Mouse (Mus musculus): Measurements from ENCODE around the gene Atp2b1.
A peak's percentile ranks its signal among the peaks of the same experiment; 100 is the strongest.

Atp2b1 gene

DNA sequence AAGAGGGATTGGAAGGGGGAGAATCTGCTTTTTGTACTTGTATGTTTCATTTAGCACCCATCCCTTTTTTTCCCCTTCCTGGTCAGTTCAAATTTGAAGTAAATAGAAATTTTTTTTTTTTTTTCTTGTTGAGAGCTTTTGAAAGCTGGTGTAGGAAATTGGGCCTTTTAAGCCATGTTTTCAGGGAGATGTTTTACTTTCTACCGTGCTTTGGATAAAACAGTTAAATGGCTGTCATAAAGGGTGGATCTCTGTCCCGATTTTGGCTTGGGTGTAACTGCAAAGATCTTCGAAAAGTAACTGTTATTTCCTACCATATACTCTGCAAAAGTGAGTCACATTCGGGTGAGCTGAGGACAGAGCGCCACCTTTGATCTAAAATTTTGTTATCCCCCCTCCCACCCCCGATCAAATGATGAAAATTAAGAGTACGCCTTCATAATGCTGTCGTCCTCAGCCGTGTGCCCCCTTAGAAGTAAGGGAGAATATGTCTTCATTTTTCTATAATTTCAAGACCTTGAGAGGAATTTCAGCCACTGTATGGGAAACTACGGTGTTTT is 2.7 kb downstream of the Atp2b1 start:
- peak in 1 of 2 experiments; percentile 21 for DNase-seq

DNA sequence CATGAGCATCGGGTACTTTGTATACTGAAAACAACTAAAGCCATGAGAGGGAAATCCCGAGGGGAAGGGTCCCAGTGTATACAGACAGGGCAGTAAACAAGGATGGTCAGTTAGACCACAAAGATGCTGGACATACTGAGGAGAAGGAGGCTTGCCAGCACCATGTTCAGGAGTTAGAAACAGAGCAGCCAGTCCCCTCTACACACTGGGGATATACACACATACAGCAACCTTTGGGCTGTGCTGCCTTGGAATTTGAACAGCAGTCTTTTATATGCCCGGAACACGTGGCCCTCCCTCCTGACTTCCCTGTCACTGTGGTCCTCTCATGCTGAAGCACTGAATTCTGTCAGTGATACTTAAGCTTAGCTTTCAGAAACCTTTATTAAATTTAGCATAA is 10.9 kb downstream of the Atp2b1 start:
- DNase-seq: no peak

DNA sequence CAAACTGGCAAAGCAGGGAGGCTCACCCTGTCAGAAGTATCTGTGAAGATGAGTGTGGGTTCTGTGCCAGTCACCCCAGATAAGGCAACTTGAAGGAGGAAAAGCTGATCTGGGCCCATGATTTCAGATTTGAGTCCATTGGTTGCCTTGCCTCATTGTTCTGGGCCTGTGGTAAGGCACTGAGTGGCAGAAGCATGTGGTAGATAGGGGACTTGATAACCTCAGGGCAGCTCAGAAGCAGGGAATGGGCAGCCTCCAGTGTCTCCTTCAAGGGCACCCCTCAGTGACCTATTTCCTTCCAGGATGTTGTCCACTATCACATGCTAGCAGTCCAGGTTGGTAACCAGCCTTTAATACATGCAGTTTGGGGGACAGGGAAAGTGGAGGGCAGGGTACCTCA is 12.8 kb downstream of the Atp2b1 start:
- DNase-seq: no peak

DNA sequence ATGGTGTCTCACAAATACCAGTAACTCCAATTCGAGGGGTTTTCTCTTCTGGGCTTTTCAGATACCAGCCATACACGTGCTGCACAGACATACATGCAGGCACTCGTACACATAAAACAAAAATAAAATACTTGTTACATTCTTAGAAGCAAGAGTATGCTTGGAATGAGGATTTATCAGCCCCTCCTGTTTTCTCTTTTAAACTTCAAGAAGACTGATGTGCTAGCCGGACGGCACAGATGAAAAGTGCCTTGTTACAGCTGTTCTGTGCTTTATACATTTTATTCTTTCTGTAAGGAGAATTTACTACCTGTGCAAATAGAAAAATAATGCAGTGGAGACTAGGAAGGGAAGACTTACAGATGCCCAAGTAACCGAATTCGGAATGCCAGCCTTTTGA is 15.2 kb downstream of the Atp2b1 start:
- no peak for DNase-seq

DNA sequence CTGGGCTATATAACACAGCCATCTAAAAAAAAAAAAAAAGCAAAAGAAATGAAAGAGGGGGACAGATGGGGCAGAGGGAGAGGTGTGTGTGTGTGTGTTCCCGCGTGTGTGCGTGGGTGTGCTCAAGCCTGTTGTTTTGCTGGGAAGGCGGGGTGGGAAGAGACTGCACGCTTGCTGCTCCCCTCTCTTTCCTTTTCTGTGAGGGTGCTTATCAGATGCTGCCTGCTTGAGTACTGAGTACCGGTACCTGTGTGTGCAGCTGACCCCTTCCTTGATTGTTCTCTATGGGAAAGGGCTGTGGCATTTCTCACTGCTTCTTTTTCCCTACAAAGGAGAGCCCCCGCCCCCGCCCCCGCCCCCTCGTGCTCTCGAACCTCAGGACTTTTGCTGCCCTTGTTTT is 15.9 kb downstream of the Atp2b1 start:
- peak in 1 of 2 experiments; percentile 43 for DNase-seq

DNA sequence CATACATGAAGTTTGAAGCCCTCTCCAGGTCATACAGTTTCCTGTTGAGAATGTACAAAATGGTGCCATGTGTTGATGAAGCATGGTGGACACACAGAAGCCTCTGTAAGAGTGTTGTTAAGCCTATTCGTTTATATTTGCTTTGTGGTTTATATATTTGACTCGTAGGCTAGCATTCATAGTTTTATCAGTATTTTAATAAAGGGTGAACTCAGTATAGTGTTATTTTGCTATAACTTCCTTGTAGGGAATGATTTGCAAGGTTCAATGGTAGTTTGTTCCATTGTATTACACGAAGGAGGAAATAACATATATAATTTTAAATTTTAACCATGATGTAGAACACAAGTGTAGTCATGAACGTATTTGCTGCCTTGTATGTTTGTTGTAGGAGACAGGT is 25.9 kb downstream of the Atp2b1 start:
- no peak for DNase-seq

DNA sequence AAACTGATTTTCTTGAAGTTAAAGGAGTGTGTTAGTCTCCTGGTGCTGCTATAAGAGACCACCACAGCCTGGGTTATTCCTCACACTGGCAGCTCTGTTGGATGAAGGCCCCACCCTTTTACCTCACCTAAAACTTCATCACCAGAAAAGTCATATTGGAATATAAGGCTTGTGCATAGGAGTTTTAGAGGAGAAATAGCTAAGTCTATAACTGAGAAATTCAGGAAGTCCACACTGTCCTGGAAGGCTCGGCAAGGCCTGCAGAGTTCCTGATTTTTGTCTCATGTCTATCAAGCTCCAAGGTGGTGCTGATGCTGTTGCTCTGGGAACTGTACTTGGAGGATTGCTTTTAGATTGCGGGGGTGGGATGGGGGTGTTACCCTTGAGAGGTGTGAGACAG is 26.6 kb downstream of the Atp2b1 start:
- DNase-seq: no peak

DNA sequence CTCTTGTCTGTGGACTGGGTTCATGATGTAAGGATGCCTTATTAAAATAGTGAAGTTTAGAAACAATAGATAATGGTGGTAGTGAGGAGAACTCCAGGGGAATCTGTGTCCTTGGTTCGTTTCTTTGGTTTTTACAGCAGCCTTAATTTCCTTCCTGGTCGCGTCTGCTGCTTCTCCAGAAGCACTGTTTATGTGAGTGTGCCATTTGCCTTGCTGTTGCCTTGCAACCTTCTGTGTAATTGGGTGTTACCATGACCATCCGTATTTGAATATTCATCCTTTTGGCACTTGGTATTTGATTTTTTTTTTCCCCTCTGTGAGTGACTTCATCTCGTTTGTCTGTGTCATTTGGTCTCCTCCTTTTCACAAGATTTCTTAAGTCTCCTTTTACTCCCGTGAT is 27.8 kb downstream of the Atp2b1 start:
- DNase-seq: no peak

DNA sequence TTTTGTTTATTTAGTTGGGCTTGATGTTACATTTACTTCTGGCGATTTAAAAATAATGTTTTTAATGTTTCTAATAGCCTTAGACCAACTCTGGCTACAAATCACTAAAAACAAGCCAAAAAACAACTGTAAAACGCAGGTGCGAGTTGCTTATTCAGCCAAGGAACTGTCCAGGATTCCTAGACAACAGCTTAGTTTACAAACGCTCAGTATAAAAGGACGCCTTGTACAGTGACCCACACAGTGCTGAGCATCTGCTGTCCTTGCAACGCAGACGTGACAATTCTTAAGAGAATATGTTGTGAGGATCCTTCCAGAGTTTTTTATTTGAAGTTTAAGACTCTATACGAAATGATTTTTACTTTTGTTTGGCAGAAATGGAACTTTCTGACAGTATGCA is 28.8 kb downstream of the Atp2b1 start:
- DNase-seq: no peak

DNA sequence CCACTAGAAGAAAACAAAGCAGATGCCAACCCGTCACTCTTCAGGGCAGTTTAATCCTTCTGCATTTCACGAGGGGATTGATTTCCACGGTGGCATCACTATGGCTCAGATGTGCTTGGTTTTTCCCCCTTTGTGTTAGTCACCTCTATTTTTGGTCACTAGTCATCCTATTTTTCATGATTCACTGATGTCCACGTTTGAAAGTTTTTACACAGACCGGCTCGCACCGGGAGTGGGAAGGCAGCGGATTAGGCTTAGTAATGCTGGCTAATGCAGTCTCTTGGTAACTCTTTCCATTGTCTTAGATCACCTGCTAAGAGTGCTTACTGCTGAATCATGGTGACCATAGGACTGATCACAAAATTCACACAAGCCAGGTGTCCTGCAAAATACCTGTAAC is 29.7 kb downstream of the Atp2b1 start:
- no peak for DNase-seq

DNA sequence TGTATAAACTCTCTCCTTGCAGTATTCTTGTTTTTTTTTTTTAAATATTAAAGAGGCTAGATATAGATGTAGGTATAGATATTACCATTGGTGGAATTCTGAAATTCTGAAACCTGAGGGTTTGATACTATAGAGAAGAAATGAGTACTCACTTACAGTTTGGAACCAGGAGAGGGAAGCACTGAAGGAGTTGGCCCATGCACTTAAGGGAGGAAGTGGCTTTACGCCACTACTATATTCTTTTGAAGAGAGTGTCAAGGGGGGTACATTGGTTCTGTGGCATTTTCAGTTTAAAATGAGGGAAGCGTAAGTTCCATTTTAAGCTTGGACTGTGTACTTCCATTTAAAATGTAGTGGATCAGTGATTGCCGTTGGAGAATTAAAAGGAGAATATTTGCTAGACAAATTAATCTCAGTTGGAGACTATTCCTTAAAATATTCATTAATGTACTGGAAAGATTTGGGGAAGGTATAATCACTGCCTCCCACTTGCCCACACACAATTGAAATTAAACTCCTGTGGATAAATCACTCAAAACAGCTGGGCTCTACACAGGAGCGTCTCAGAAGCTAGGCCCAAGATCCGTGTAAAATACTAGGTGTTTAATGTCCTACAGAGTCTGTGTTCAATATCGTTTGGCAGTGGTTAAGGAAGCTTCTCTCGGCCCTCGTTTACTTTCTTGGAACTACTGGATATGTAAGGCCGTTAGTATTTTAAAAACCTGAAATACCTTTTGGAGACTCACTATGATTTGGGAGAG is 32.0 kb downstream of the Atp2b1 start:
- no peak for DNase-seq

DNA sequence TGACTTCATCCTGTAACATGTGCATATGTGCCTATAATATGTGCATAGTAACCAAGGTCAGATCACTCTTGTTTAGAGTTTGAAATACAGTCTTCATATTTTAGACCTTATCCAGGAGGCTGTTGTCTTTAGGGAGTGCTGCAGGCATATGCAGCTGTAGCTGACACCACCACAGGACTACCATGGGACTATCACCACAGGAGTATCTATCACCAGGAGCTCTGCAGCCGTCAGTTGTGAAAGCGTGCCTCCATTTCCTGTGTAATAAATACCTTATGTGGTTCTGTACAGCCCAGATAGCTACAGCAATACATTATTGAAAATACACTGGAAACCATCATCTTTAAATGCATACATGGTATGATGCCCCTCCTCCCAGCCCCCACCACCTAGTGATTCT is 33.0 kb downstream of the Atp2b1 start:
- DNase-seq: no peak

DNA sequence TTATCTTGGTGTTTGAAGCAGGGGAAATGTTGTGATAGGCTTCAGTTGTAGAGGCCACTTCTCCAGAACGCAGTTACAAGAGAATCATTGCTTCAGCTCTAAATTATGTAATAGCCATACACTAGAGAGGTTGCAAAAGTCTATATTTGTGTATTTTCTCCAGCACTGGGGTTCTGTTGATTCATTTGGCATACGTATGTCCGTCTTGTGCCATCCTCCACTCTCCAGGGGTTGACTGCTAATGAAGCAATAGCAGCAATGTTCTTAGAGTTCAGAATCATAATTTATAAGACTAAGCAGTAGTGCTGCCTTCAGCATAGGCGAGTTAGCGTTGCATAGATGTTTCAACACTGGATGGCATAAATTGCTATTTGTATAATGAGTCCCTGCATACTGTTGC is 33.9 kb downstream of the Atp2b1 start:
- DNase-seq: no peak

DNA sequence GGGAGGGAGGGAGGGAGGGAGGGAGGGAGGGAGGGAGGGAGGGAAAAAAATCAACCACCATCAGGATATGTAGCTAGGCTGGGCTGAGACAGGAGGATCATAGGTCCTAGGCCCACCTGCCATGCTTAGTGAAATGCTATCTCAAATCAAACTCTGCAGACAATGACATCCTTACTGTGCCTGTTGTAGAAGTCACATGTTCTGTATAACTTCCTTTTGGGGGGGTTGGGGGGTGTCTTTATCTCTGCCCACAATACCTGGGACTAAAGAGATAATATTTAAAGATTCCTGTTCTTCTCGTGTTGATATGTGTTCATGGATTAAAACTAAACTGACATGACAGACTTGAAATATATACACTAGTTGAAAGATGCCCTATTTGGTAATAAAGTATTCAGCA is 35.5 kb downstream of the Atp2b1 start:
- no peak for DNase-seq

DNA sequence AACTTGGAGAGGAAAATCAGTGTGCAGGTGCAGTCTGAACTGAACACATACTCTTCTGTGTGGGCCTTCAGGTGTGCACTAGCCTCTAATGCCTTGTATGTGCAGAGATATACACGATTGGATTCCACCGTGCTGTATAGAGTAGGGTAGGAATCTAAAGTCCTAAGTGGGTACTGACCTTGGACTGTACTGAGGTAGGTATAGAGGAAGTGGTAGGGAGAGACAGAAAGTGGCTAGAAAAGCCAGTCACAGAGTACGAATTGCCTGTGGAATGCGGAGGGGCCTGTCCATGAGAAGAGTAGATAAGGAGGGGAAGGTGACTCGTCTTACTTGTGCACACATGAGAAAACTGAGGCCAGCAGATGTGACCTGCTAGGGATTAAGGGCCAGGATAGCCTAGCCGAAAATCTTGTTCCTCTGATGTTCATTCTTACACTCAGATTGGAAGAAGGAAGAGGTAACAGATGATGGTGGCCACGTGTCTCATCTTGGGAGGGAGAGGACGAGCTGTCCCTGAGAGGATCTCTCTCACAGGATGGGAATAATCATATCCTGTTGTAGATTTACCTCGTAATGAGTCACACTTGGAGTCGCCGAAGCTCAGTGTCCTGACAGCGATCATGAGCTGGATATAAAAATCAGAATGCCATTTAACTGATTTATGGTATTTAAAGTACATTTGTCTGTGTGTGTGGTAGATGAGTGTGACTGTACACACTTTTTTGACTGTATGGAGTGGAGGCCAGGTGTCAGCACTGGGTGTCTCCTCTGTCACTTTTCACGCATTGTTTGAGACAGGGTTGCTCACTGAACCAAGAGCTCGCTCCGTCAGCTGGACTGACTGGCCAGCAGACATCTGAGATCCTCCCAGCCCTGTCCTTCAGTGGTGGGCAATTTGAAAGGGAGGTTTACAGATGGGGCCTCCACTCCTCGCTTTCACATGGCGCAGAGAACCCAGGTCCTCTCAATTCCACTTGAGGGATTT is 37.4 kb downstream of the Atp2b1 start:
- DNase-seq: peak in 1 of 2 experiments; percentile 38

DNA sequence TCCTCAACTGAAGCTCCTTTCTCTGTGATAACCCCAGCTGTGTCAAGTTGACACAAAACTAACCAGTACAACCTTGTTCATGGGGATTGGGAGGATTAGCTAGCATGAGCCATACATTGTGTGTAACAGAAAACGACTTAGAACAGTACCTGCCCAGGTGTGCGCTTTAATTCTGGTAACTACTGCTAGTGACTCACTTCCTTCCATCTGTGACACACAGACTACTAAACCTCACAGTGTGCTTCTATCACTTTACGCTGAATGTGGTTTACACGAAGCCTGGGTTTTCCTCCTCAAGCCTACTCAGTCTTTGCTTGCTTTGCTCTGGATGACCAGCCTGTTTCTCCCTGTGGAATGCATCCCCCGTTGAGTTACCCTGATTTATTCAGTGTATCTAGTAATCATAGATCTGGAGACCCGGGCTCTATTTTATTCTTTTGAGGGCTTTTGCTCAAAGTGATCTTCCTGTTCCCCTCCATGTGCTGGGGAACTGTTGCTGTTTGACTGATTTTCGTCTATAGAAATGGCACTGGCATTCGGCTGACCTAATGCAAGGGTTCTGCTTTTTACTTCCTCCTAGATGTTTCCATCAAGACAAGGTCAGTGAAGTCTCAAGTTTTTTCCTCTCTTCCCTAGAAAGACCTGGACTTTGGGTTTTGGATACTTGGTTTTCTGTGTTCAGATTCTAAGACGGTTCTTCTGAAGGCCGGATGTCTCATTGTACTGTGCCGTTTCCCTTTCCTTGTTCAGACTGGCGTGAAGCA is 40.2 kb downstream of the Atp2b1 start:
- DNase-seq: no peak

DNA sequence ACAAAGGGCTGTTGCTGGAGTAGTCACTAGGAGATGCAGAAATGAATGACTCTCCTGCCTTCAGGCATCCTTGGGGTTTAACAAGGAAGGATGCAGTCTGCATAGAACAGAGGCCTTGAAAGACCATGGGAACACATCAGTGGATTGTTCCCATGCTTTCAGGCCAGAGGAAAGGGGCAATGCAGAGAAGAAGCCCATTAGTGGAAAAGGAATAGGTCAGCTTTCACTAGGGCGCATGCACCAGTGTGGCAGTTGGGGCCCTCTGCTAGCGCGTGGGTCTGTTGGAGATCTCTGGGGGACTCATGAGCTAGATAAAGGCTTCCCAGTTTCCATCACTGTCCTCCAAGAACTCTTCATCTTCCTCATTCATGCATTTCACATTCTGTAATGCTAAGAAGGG is 41.9 kb downstream of the Atp2b1 start:
- DNase-seq: no peak

DNA sequence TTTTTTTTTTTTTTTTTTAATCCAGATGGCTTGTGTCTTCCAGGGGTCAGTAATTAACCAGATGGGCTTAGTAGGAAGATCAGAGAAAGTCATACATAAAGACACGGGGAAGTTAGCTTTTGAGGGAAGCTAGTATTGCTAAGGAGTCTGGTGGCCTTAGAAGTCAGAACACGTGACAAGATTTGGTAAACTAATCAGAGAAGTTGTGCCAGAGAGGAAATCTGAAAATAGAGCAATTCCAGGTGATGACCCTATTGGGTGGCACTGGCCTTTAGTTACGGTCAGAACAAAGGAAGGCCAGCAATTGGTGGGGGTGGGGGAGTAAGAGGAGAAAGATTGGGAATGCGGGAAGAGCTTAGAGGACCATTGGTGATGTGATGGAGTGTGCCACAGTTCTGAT is 44.5 kb downstream of the Atp2b1 start:
- DNase-seq: no peak

DNA sequence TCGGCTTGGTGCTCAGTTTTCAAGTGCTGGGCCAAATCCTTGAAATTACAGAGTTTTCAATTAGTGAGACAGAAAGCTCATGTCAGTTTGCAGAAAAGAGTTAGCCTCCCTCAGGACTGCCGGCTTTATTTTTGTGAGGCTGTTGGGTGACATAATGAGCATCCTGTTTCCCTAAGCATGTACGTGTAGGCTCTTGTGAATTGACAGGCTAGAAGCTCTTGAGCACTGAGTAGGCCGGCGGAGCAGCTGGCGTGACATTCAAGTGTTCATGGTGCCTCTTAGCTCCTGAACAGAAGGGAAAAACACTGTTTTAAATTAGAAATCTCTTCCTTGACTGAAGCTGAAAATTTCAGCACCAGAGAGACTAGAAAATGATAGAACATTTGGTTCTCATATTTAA is 45.2 kb downstream of the Atp2b1 start:
- DNase-seq: peak in 1 of 2 experiments; percentile 36

DNA sequence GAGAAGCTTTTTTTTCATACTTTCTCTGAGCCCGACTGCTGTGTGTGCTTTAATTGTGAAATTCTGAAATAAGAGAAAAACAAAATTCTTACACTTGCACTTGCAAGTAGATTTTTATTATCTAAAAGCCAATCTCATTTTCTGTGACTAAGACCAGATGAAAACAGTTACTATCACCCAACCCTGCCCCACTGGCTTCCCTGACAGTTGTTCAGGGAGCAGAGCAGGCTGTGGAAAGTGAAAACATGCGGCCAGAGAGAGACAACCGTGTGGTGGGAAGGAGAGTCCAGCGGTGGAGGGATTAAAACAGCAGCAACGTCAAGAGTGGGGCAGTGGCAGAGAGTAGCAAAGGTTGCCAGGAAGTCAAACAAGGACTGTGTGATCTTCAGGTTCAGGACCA is 46.7 kb downstream of the Atp2b1 start:
- DNase-seq: no peak

DNA sequence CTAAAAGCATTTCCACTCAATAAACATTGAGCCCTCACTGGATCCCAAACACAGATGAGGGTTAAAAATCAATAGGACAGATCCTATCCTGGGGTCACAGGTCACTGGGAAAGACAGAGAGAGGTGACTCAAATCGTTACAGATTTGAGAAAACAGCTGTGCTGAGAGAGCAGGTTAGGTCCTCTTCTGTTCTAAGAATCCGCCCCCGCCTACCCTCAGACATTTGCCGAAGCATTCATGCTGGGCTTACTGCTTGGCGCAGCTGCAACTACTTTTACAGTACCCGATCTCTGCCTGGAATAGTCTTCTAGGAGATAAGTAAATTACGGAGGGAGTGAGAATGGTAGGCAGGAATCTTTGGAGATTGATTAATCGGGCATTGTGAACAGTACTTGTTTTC is 47.9 kb downstream of the Atp2b1 start:
- no peak for DNase-seq

DNA sequence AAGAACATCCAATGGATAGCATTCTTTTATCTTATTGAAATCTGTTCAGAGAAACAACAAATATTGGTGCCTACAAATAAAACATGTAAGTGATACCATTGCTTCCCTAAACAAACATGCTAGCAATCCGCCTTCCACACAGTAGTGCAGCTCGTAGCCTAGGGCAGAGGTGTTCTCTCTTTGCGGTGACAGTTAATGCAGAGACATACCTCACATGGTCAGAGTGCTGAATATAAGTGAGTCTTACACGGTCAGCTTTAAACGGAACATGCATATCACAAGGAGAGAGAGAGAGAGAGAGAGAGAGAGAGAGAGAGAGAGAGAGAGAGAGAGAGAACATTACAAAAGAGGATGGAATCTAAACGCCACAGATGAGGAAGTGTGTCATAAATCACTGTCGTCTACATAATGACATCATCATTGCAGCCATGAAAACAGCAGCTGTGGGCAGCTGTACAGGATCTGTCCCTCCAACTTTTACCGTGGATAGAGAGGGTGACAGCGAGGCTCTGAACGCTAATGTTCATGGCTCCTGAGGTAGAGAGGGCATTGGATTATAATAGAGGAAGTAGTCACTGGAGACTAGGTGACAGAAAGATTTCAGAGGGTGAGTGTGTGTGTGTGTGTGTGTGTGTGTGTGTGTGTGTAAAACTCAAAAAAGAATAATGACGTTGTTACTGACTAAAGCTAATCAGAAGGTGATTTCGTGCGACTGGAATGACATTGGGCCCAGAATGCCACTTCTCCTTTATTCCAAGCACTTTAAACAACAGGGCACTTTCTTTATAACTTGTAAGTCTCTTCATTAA is 52.4 kb downstream of the Atp2b1 start:
- no peak for DNase-seq
